Mouse (Mus musculus) spleen, adult 2 months (tissue): ENCODE results near the gene Agbl5. TPM values are rescaled to one million over a fixed set of nuclear protein-coding genes. Genes with fewer than 3 reads are reported as not detected.

ENCODE experiments used
- DNase-seq, 2 experiments: peaks; one replicate each; pipeline versions ENCODE4 v3.0.0 to v3.0.0-alpha.2; 2012 to 2021; ENCODE audit warnings: low spot score in 2 of 2, low read depth in 1 of 2
- H3K27ac ChIP-seq: fragments of 200-500 bp; 2 replicates; pipeline ENCODE4 v1.5.1; 2012; ENCODE audit warnings: low read length, inconsistent platforms; ENCODE audit not compliant: insufficient read depth
- H3K27me3 ChIP-seq: fragments of 200-500 bp; 2 replicates; pipeline ENCODE4 v1.6.1; 2012; ENCODE audit warnings: mild to moderate bottlenecking, moderate library complexity, low read length, inconsistent platforms; ENCODE audit not compliant: control insufficient read depth, insufficient read depth
- H3K36me3 ChIP-seq: fragments of 200-500 bp; 2 replicates; pipeline ENCODE4 v1.6.1; 2012; ENCODE audit warnings: mild to moderate bottlenecking, low read length, inconsistent platforms; ENCODE audit not compliant: control insufficient read depth, insufficient read depth
- H3K4me1 ChIP-seq: fragments of 200-500 bp; 2 replicates; pipeline ENCODE4 v1.6.1; 2011; ENCODE audit warnings: inconsistent platforms; ENCODE audit not compliant: control insufficient read depth, insufficient read depth, insufficient read length
- H3K4me3 ChIP-seq: fragments of 200-500 bp; 2 replicates; pipeline ENCODE4 v1.5.1; 2011; ENCODE audit warnings: mild to moderate bottlenecking, inconsistent platforms; ENCODE audit not compliant: insufficient read depth, insufficient read length; ENCODE audit errors: extremely low read depth
- CTCF ChIP-seq: fragments of 200-500 bp; IDR thresholded peaks from 2 replicates; pipeline ENCODE4 v1.5.1; 2011; ENCODE audit warnings: mild to moderate bottlenecking, inconsistent platforms; ENCODE audit not compliant: insufficient read depth, insufficient read length, insufficient replicate concordance; ENCODE audit errors: extremely low read depth
- POLR2A ChIP-seq: fragments of 200-500 bp; IDR thresholded peaks from 2 replicates; pipeline ENCODE4 v1.6.1; 2011; ENCODE audit warnings: low read depth, low read length, inconsistent platforms
- WGBS: fragments of 180-500 bp; shearing (Covaris S2); methylation state at CpG from one replicate; pipeline ENCODE4 v1.1.7; 2018; 5-methylcytosine and 5-hydroxymethylcytosine counted together
- polyA plus RNA-seq: library from polyadenylated mRNA; depleted of rRNA; stranded (reverse); fragments of >200 nt; gene quantifications from 2 replicates; pipeline ENCODE4 v1.2.3, GENCODE M21; 2012

Gene Agbl5
- polyA plus RNA-seq, 1 experiment: 11.6 TPM

DNA sequence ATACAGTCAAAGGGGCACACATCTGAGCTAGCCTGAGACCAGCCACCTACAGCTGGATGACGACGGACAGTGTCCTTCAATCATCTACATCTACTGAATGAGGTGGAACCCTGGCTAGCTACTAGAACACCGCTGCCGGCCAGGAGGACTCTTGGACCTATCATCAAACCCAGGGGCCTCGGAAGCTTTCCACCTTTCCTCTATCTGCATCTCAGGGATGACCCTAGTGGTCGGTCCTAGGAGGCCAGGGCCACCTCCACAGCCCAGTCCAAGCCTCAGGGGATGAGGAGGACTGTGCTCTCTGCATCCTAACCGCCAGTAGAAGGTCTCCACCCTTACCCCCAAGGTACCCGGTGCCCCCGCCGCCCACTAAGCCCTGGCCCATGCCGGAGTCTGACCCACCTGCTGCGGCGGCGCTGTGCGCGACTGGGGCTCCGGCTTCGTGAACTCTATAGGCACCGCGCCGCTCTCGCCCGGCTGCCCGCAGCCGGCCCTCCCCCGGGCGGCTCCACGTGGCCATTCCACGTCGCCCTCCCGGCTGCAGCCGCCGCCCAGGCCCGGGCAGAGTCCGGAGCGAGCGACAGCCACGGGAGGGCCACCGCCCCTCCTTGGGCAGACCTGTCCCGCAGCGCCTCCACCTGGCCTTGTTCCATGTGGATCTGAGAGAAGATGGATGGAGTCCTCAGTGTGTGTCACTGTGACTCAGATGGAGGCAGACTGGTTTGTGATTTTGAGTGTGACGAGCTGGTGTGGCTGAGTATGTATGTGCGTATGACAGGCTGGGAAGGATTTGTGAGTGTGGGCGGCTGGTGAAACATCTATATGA lies 56.7 kb downstream of the Agbl5 start, which contains the start of gene Cgref1:
TSS of gene Cgref1 (minus strand) at position 636 of the 826 bp plus-strand sequence.
- Histone ChIP-seq H3K27me3 (peaks cover 6% of the 10 kb centered on the region), H3K27ac (no peak within 1 kb of the TSS), H3K36me3 (no peaks in the 10 kb centered on the region), H3K4me3 (no peak within 1 kb of the TSS), H3K4me1 (peaks cover 6% of the 10 kb centered on the region)
- WGBS: 13% methylated on average over 44 of the region's 44 CpGs
- no peak for DNase-seq
- TF ChIP-seq CTCF: no peak
- no peak for TF ChIP-seq POLR2A

DNA sequence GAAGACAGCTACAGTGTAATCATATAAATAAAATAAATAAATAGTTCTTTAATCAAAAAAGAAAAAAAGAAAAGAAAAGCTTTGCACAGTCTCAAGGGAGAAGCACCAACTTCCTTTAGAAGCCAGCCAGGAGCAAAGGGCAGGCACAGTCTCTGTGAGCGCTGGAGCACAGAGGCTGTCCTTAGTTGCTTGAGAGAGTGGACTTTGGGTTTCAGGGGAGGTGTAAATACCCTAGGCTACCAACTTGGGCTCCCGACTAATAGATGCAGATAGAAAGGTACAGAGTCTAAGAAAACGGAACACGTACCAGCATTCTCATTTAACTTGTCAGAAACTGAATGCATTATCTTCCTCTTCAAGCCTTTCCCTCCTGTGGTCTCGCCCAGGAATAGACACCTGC lies 60.1 kb downstream of the Agbl5 start:
- Histone ChIP-seq H3K4me1 (peaks cover 6% of the 10 kb centered on the region), H3K27ac (no peak overlapping the region), H3K36me3 (peaks cover 5% of the 10 kb centered on the region), H3K4me3 (no peak overlapping the region), H3K27me3 (peaks cover 6% of the 10 kb centered on the region)
- WGBS: 50% methylated on average over 5 of the region's 5 CpGs
- DNase-seq: no peak
- TF ChIP-seq CTCF (no peak), POLR2A (no peak)

DNA sequence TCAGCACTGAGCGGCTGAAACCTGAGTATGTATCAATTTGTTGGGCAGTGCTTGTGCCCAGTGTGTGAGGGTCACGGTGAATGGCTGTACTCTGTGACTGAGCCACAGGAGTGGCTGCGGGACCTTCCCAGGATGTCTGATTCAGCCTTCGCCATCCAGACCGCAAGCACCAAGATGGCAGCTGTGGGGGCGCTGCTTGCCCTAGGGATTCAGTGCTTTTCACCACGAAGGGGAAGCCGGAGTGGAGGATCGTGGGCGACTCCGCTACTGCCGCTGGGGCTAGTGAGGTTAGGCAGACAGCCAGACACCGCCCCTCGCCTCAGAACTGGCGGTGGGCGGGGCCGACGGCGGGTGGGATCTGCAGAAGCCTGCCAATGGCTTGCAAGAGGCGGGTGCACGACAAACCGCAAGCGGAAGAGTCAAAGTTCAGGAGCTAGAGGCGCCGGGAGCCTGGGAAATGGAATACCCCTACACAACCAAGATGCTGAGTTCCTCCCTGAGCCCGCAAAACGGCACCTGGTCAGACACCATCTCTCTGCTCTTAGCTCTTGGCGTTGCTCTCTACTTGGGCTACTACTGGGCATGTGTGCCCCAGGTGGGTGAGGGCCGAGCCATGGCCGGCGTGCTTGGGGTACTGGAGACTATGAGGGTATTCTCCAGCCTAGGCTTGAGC lies 61.3 kb downstream of the Agbl5 start:
- H3K27me3 ChIP-seq: peaks cover 6% of the 10 kb centered on the region
- under 1% methylated on average over 31 of the region's 31 CpGs for WGBS
- peaks cover 15% of the 10 kb centered on the region for H3K36me3 ChIP-seq
- H3K27ac ChIP-seq: peak overlapping the region; percentile 12
- H3K4me1 ChIP-seq: peaks cover 6% of the 10 kb centered on the region
- TF ChIP-seq POLR2A (peak; percentile 7; the same call in 1 of the 2 replicates), CTCF (no peak)
- DNase-seq: peak; percentile 59 to 90
- peak overlapping the region; percentile 85 for H3K4me3 ChIP-seq

DNA sequence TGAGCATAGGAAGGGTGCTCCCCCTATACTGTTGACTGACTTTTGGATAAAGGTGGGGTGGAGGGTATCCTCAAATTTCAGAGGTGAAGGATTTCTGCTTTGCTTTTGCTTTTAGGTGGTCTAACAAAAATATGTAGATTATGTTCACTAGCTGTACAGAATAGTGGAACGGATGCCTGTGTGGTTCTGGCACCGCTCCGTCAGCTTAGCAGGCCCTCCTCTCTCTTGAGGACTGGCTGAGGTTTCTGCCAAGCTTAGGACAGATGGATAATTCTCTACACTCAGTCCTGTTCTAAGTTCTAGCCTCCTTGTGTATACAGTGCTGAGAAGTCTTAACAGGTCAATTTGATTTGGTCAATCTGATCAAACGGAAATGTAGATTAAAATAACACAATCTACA lies 62.0 kb downstream of the Agbl5 start:
- no peaks in the 10 kb centered on the region for H3K27me3 ChIP-seq
- TF ChIP-seq POLR2A (no peak), CTCF (no peak)
- WGBS: 64% methylated on average over 4 of the region's 4 CpGs
- H3K27ac ChIP-seq: no peak overlapping the region
- peak overlapping the region; percentile 85 for H3K4me3 ChIP-seq
- H3K36me3 ChIP-seq: peaks cover 22% of the 10 kb centered on the region
- peaks cover 3% of the 10 kb centered on the region; the same call in 1 of the 2 replicates for H3K4me1 ChIP-seq
- no peak for DNase-seq

DNA sequence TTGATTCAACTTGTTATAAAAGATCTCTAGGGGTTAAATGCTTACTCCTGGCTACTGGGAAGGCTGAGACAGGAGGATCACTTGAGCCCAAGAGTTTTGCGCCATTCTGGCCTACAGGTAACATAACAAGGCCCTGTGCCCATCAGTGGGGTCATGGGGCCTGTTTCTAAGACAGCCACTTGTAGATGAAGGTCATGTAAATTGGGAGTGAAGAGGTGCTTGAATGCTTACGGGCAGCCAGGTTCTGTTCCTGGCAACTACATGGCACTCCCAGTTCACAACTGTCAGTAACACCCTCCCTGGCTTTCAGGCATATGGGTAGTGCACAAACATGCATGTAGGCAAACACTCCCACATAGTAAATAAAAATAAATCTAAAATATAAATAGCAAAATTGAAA lies 62.4 kb downstream of the Agbl5 start:
- Histone ChIP-seq H3K36me3 (peaks cover 25% of the 10 kb centered on the region), H3K4me3 (no peak overlapping the region), H3K27ac (no peak overlapping the region), H3K4me1 (peaks cover 3% of the 10 kb centered on the region; the same call in 1 of the 2 replicates), H3K27me3 (no peaks in the 10 kb centered on the region)
- no peak for DNase-seq
- TF ChIP-seq POLR2A (no peak), CTCF (no peak)
- WGBS: 97% methylated on average over 2 of the region's 2 CpGs

DNA sequence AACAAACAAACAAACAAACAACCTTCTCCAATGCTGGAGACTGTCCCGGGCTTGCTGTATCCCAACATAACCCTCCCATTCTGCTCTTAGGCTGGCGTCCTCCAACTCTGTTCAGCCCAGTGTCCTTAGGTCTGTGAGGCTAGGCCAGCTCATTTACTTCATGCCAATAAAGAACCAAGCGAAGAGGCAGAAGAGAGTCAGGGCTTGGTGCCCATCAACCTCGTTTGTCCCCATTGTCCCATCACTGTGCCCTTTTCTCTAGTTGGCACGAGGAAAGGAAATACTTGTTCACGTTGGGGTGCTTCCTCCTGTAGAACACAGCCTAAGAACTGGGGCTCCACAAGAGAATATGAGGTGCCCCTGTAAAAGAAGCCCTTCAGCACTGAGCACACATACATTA lies 63.2 kb downstream of the Agbl5 start:
- no peak for TF ChIP-seq CTCF
- no peak for TF ChIP-seq POLR2A
- H3K4me1 ChIP-seq: peaks cover 3% of the 10 kb centered on the region; the same call in 1 of the 2 replicates
- no peaks in the 10 kb centered on the region for H3K27me3 ChIP-seq
- no peak for DNase-seq
- WGBS: 81% methylated on average over 6 of the region's 6 CpGs
- peaks cover 25% of the 10 kb centered on the region for H3K36me3 ChIP-seq
- H3K4me3 ChIP-seq: no peak overlapping the region
- no peak overlapping the region for H3K27ac ChIP-seq

DNA sequence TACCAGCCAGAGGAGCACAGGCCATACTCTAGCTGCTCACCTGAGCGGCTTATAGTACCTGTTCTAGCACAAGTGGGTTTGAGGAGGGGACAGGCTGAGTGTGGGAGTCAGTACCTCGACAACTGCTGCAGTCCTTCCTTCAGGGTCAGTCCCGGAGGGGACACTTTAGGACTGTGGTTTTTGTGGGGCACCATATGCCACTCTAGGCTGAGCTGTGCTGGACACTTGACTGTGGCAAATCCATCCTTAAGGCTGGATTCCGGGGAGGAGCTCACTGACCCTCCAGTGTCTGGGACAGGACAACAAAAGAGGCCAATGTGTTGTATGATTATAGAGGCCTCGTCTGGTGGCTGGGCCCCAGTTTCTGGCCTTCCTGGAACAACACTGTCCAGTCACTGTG lies 64.1 kb downstream of the Agbl5 start:
- DNase-seq: no peak
- WGBS: 80% methylated on average over 5 of the region's 5 CpGs
- Histone ChIP-seq H3K4me3 (no peak overlapping the region), H3K4me1 (peaks cover 3% of the 10 kb centered on the region; the same call in 1 of the 2 replicates), H3K27me3 (no peaks in the 10 kb centered on the region), H3K36me3 (peaks cover 25% of the 10 kb centered on the region), H3K27ac (no peak overlapping the region)
- TF ChIP-seq CTCF: no peak
- TF ChIP-seq POLR2A: no peak
